Mouse (Mus musculus): Measurements from ENCODE around the gene Carmil3. TPM values are rescaled to one million over a fixed set of nuclear protein-coding genes. Genes with fewer than 3 reads are reported as not detected.

Gene Carmil3
- polyA plus RNA-seq, 1 experiment from 2014 or later, result 0.96 TPM

- no peak for ATAC-seq (replicated peaks; ENCODE audit: low FRiP score, low read depth)
- Histone ChIP-seq H3K4me3 (replicated peaks; ENCODE audit: low read depth, low read length) (no peak overlapping the region), H3K36me3 (ENCODE audit: insufficient read depth, low read length) (no peaks in the 10 kb centered on the region), H3K27me3 (ENCODE audit: insufficient read depth, low read length) (no peaks in the 10 kb centered on the region), H3K9me3 (replicated peaks; ENCODE audit: low read length) (no peaks in the 10 kb centered on the region), H3K27ac (no peak overlapping the region), H3K4me2 (ENCODE audit: low read length) (no peak overlapping the region), H3K9ac (ENCODE audit: low read depth, low read length) (no peak overlapping the region), H3K4me1 (replicated peaks; ENCODE audit: insufficient read depth, low read length) (peaks cover 9% of the 10 kb centered on the region; the same call in 1 of the 2 replicates)
- TF ChIP-seq CTCF (IDR thresholded peaks at IDR 0.05; ENCODE audit: low read depth), result no peak
- no peak for DNase-seq (ENCODE audit: low spot score)
- WGBS, result 53% methylated on average over 4 of the region's 4 CpGs
Observed at GRCm38 (mm10) chr14:55461757-55462156, 28.7 kb upstream of the Carmil3 start.

GRCm38 (mm10) chr14:55466481-55466880, 24.0 kb upstream of the Carmil3 start:
- no peak overlapping the region for H3K4me3 ChIP-seq (replicated peaks; ENCODE audit: low read depth, low read length)
- H3K4me2 ChIP-seq (ENCODE audit: low read length), result no peak overlapping the region
- no peak overlapping the region for H3K27ac ChIP-seq
- H3K9ac ChIP-seq (ENCODE audit: low read depth, low read length), result no peak overlapping the region
- ATAC-seq (replicated peaks; ENCODE audit: low FRiP score, low read depth) (no peak), DNase-seq (ENCODE audit: low spot score) (no peak)
- no peak for TF ChIP-seq CTCF (IDR thresholded peaks at IDR 0.05; ENCODE audit: low read depth)
- 0 out of 2 replicates have a peak, but pooled peaks cover 3% of the 10 kb centered on the region for H3K4me1 ChIP-seq (replicated peaks; ENCODE audit: insufficient read depth, low read length)
- no peaks in the 10 kb centered on the region for H3K27me3 ChIP-seq (ENCODE audit: insufficient read depth, low read length)
- 62% methylated on average over 4 of the region's 4 CpGs for WGBS
- no peaks in the 10 kb centered on the region for H3K36me3 ChIP-seq (ENCODE audit: insufficient read depth, low read length)
- H3K9me3 ChIP-seq (replicated peaks; ENCODE audit: low read length), result no peaks in the 10 kb centered on the region

- H3K9me3 ChIP-seq (replicated peaks; ENCODE audit: low read length), result no peaks in the 10 kb centered on the region
- H3K36me3 ChIP-seq (ENCODE audit: insufficient read depth, low read length), result no peaks in the 10 kb centered on the region
- ATAC-seq (replicated peaks; ENCODE audit: low FRiP score, low read depth) (no peak), DNase-seq (ENCODE audit: low spot score) (no peak)
- no peak overlapping the region for H3K27ac ChIP-seq
- H3K4me2 ChIP-seq (ENCODE audit: low read length), result no peak overlapping the region
- 0 out of 2 replicates have a peak, but pooled peaks cover 3% of the 10 kb centered on the region for H3K4me1 ChIP-seq (replicated peaks; ENCODE audit: insufficient read depth, low read length)
- H3K9ac ChIP-seq (ENCODE audit: low read depth, low read length), result no peak overlapping the region
- H3K4me3 ChIP-seq (replicated peaks; ENCODE audit: low read depth, low read length), result no peak overlapping the region
- TF ChIP-seq CTCF (IDR thresholded peaks at IDR 0.05; ENCODE audit: low read depth), result no peak
- 63% methylated on average over 7 of the region's 7 CpGs for WGBS
- no peaks in the 10 kb centered on the region for H3K27me3 ChIP-seq (ENCODE audit: insufficient read depth, low read length)
Observed at GRCm38 (mm10) chr14:55467108-55467507, 23.3 kb upstream of the Carmil3 start.

GRCm38 (mm10) chr14:55468301-55468741, 22.1 kb upstream of the Carmil3 start:
- H3K36me3 ChIP-seq (ENCODE audit: insufficient read depth, low read length), result no peaks in the 10 kb centered on the region
- 0 out of 2 replicates have a peak, but pooled peaks cover 3% of the 10 kb centered on the region for H3K4me1 ChIP-seq (replicated peaks; ENCODE audit: insufficient read depth, low read length)
- H3K9me3 ChIP-seq (replicated peaks; ENCODE audit: low read length), result no peaks in the 10 kb centered on the region
- 73% methylated on average over 2 of the region's 2 CpGs for WGBS
- H3K9ac ChIP-seq (ENCODE audit: low read depth, low read length), result no peak overlapping the region
- H3K27ac ChIP-seq, result peak overlapping the region; percentile 77
- ATAC-seq (replicated peaks; ENCODE audit: low FRiP score, low read depth) (0 out of 2 replicates have a peak, but pooled peaks have one; percentile 43), DNase-seq (ENCODE audit: low spot score) (no peak)
- H3K4me2 ChIP-seq (ENCODE audit: low read length), result no peak overlapping the region
- H3K4me3 ChIP-seq (replicated peaks; ENCODE audit: low read depth, low read length), result no peak overlapping the region
- no peaks in the 10 kb centered on the region for H3K27me3 ChIP-seq (ENCODE audit: insufficient read depth, low read length)
- TF ChIP-seq CTCF (IDR thresholded peaks at IDR 0.05; ENCODE audit: low read depth), result no peak

- WGBS, result 26% methylated on average over 2 of the region's 2 CpGs
- no peaks in the 10 kb centered on the region for H3K9me3 ChIP-seq (replicated peaks; ENCODE audit: low read length)
- 0 out of 2 replicates have a peak, but pooled peaks cover 3% of the 10 kb centered on the region for H3K4me1 ChIP-seq (replicated peaks; ENCODE audit: insufficient read depth, low read length)
- H3K27ac ChIP-seq, result peak overlapping the region; percentile 77
- no peak overlapping the region for H3K9ac ChIP-seq (ENCODE audit: low read depth, low read length)
- no peak overlapping the region for H3K4me2 ChIP-seq (ENCODE audit: low read length)
- TF ChIP-seq CTCF (IDR thresholded peaks at IDR 0.05; ENCODE audit: low read depth), result no peak
- no peaks in the 10 kb centered on the region for H3K36me3 ChIP-seq (ENCODE audit: insufficient read depth, low read length)
- peak; percentile 47 for DNase-seq (ENCODE audit: low spot score)
- peak; percentile 90 for ATAC-seq (replicated peaks; ENCODE audit: low FRiP score, low read depth)
- no peaks in the 10 kb centered on the region for H3K27me3 ChIP-seq (ENCODE audit: insufficient read depth, low read length)
- H3K4me3 ChIP-seq (replicated peaks; ENCODE audit: low read depth, low read length), result no peak overlapping the region
Observed at GRCm38 (mm10) chr14:55469041-55469440, 21.4 kb upstream of the Carmil3 start.

- ATAC-seq (replicated peaks; ENCODE audit: low FRiP score, low read depth) (no peak), DNase-seq (ENCODE audit: low spot score) (no peak)
- H3K9ac ChIP-seq (ENCODE audit: low read depth, low read length), result no peak overlapping the region
- H3K36me3 ChIP-seq (ENCODE audit: insufficient read depth, low read length), result no peaks in the 10 kb centered on the region
- TF ChIP-seq CTCF (IDR thresholded peaks at IDR 0.05; ENCODE audit: low read depth), result no peak
- WGBS, result 63% methylated on average over 6 of the region's 6 CpGs
- H3K27me3 ChIP-seq (ENCODE audit: insufficient read depth, low read length), result no peaks in the 10 kb centered on the region
- H3K9me3 ChIP-seq (replicated peaks; ENCODE audit: low read length), result no peaks in the 10 kb centered on the region
- H3K4me1 ChIP-seq (replicated peaks; ENCODE audit: insufficient read depth, low read length), result 0 out of 2 replicates have a peak, but pooled peaks cover 3% of the 10 kb centered on the region
- H3K27ac ChIP-seq, result no peak overlapping the region
- no peak overlapping the region for H3K4me3 ChIP-seq (replicated peaks; ENCODE audit: low read depth, low read length)
- no peak overlapping the region for H3K4me2 ChIP-seq (ENCODE audit: low read length)
Observed at GRCm38 (mm10) chr14:55469821-55470220, 20.6 kb upstream of the Carmil3 start.

- peak; percentile 77 for DNase-seq (ENCODE audit: low spot score)
- no peak for TF ChIP-seq CTCF (IDR thresholded peaks at IDR 0.05; ENCODE audit: low read depth)
- ATAC-seq (replicated peaks; ENCODE audit: low FRiP score, low read depth), result no peak
- 0 out of 2 replicates have a peak, but pooled peaks cover 3% of the 10 kb centered on the region for H3K4me1 ChIP-seq (replicated peaks; ENCODE audit: insufficient read depth, low read length)
- no peaks in the 10 kb centered on the region for H3K36me3 ChIP-seq (ENCODE audit: insufficient read depth, low read length)
- no peak overlapping the region for H3K4me3 ChIP-seq (replicated peaks; ENCODE audit: low read depth, low read length)
- no peaks in the 10 kb centered on the region for H3K27me3 ChIP-seq (ENCODE audit: insufficient read depth, low read length)
- 2% methylated on average over 10 of the region's 10 CpGs for WGBS
- H3K9me3 ChIP-seq (replicated peaks; ENCODE audit: low read length), result no peaks in the 10 kb centered on the region
- no peak overlapping the region for H3K9ac ChIP-seq (ENCODE audit: low read depth, low read length)
- no peak overlapping the region for H3K27ac ChIP-seq
- no peak overlapping the region for H3K4me2 ChIP-seq (ENCODE audit: low read length)
Observed at GRCm38 (mm10) chr14:55470806-55471205, 19.6 kb upstream of the Carmil3 start.
